8 mouse cellular contexts compared by ENCODE assay signal in genomic region chr1:172311921-172312767, GRCm38 (mm10). TPM values are rescaled to one million over a fixed set of nuclear protein-coding genes. Genes with fewer than 3 reads are reported as not detected.
DNase-seq lines count a peak whose midpoint lies in the region; ATAC-seq lines count a peak whose summit lies in the region.

No protein-coding gene starts in this region.

- peak; percentile 68 for ATAC-seq in forebrain, embryonic 15.5 days (replicated peaks)
- ATAC-seq in hematopoietic stem cell, adult 5-6 weeks (replicated peaks in 1 of 2; ENCODE audit: insufficient read depth in 1 of 2, low FRiP score in 2 of 2, low TSS enrichment in 1 of 2, low read depth in 1 of 2, poor library complexity in 2 of 2, severe bottlenecking in 2 of 2), result peak; percentile 51 to 54

- H3K9me3 ChIP-seq in forebrain, embryonic 15.5 days, result no peaks in the 10 kb centered on the region

- peak overlapping the region; percentile 78 for H3K9ac ChIP-seq in forebrain, embryonic 15.5 days (replicated peaks)

- H3K27me3 ChIP-seq in forebrain, embryonic 15.5 days, result no peaks in the 10 kb centered on the region

- H3K4me1 ChIP-seq in forebrain, embryonic 15.5 days, result peaks cover 64% of the 10 kb centered on the region

- peak overlapping the region; percentile 94 for H3K27ac ChIP-seq in forebrain, embryonic 15.5 days (replicated peaks)
- peak overlapping the region; percentile 95 for H3K27ac ChIP-seq in macrophage

- H3K4me3 ChIP-seq in forebrain, embryonic 15.5 days, result peak overlapping the region; percentile 66
- H3K4me3 ChIP-seq in macrophage (ENCODE audit: inconsistent target), result peak overlapping the region; percentile 77

- H3K4me2 ChIP-seq in forebrain, embryonic 15.5 days (replicated peaks), result peak overlapping the region; percentile 74

- no peaks in the 10 kb centered on the region for H3K36me3 ChIP-seq in forebrain, embryonic 15.5 days
- 0 out of 2 replicates have a peak, but pooled peaks cover 3% of the 10 kb centered on the region for H3K36me3 ChIP-seq in macrophage (ENCODE audit: inconsistent target)

- DNase-seq in NIH3T3 (ENCODE audit: low read depth), result peak; percentile 92
- DNase-seq in cerebellum, adult 18-20 months, result peak; percentile 90 to 93
- DNase-seq in layer of hippocampus, postnatal 14 days (ENCODE audit: low spot score in 2 of 2), result peak; percentile 74 to 76
- DNase-seq in retina, postnatal 7 days (ENCODE audit: low read depth, low spot score), result peak; percentile 69
- DNase-seq in urinary bladder, adult 2 months (ENCODE audit: low spot score), result peak; percentile 83

- peaks cover 42% of the 10 kb centered on the region for H3K79me2 ChIP-seq in macrophage (ENCODE audit: inconsistent target)

- under 1% methylated on average over 40 of the region's 55 CpGs for WGBS in forebrain, embryonic 15.5 days
- under 1% methylated on average over 44 of the region's 55 CpGs for WGBS in macrophage (ENCODE audit: missing documents)

RNA-seq across cellular contexts. Expression of gene Atp1a2, which starts 14.3 kb away (rescaled TPM):
- polyA plus RNA-seq in forebrain, embryonic 15.5 days (2015; fragmentation: Nextera tagmentation; extraction: Ambion mirVana), result 32.2 and 33.1 TPM in 2 replicates
- total RNA-seq in hematopoietic stem cell, adult 5-6 weeks (2017), result not detected in 2 replicates
- total RNA-seq in layer of hippocampus, postnatal 14 days (2021), result 100 to 1,000 TPM; 610 to 641 TPM
- under 1 TPM in 1 of 26 experiments, not detected in 25; 0.19 TPM for total RNA-seq in macrophage (2018; cell fraction: chromatin; rRNA removed)
- under 1 TPM in 1 of 26 experiments, not detected in 25; 0.04 TPM for total RNA-seq in macrophage (2018; cell fraction: cytosol; rRNA removed)
- not detected for total RNA-seq in macrophage (2018; cell fraction: nucleus; rRNA removed)
- polyA plus RNA-seq in macrophage (2018), result not detected in 3 replicates
- 44.1 and 57.0 TPM in 2 replicates for polyA plus RNA-seq in urinary bladder, adult 2 months (2012; rRNA removed)

RNA-seq across cellular contexts. Expression of gene Kcnj9, which starts 17.0 kb away (rescaled TPM):
- polyA plus RNA-seq in forebrain, embryonic 15.5 days (2015; fragmentation: Nextera tagmentation; extraction: Ambion mirVana), result 3.4 and 3.5 TPM in 2 replicates
- not detected in 2 replicates for total RNA-seq in hematopoietic stem cell, adult 5-6 weeks (2017)
- 10 to 100 TPM; 37.4 to 50.1 TPM for total RNA-seq in layer of hippocampus, postnatal 14 days (2021)
- total RNA-seq in macrophage (2018; cell fraction: chromatin; rRNA removed), result under 1 TPM in 5 of 26 experiments, not detected in 21; 0.17 to 0.40 (median 0.33) TPM
- total RNA-seq in macrophage (2018; cell fraction: cytosol; rRNA removed), result under 1 TPM in 1 of 26 experiments, not detected in 25; 0.03 TPM
- under 1 TPM in 6 of 26 experiments, not detected in 20; 0.24 to 0.59 (median 0.31) TPM for total RNA-seq in macrophage (2018; cell fraction: nucleus; rRNA removed)
- 0.06 to 0.33 TPM in 2 of 3 replicates, not detected in the other for polyA plus RNA-seq in macrophage (2018)
- polyA plus RNA-seq in urinary bladder, adult 2 months (2012; rRNA removed), result 0.04 and 0.23 TPM in 2 replicates

RNA-seq across cellular contexts. Expression of gene Kcnj10, which starts 28.9 kb away (rescaled TPM):
- 1.7 and 1.9 TPM in 2 replicates for polyA plus RNA-seq in forebrain, embryonic 15.5 days (2015; fragmentation: Nextera tagmentation; extraction: Ambion mirVana)
- total RNA-seq in hematopoietic stem cell, adult 5-6 weeks (2017), result 0.38 TPM in 1 of 2 replicates, not detected in the other
- 100 to 1,000 TPM; 101 to 106 TPM for total RNA-seq in layer of hippocampus, postnatal 14 days (2021)
- total RNA-seq in macrophage (2018; cell fraction: chromatin; rRNA removed), result under 1 TPM in 3 of 26 experiments, not detected in 23; 0.10 to 0.13 (median 0.12) TPM
- under 1 TPM; 0.08 to 0.67 (median 0.20) TPM for total RNA-seq in macrophage (2018; cell fraction: cytosol; rRNA removed)
- total RNA-seq in macrophage (2018; cell fraction: nucleus; rRNA removed), result under 1 TPM in 22 of 26 experiments, not detected in 4; 0.11 to 0.51 (median 0.24) TPM
- polyA plus RNA-seq in macrophage (2018), result 0.28 to 1.9 TPM (median 0.66 TPM) in 3 replicates
- polyA plus RNA-seq in urinary bladder, adult 2 months (2012; rRNA removed), result 0.39 and 0.52 TPM in 2 replicates

RNA-seq across cellular contexts. Expression of gene Igsf8, which starts 50.7 kb away (rescaled TPM):
- 137 and 162 TPM in 2 replicates for polyA plus RNA-seq in forebrain, embryonic 15.5 days (2015; fragmentation: Nextera tagmentation; extraction: Ambion mirVana)
- total RNA-seq in hematopoietic stem cell, adult 5-6 weeks (2017), result 21.8 and 25.9 TPM in 2 replicates
- 100 to 1,000 TPM; 185 to 195 TPM for total RNA-seq in layer of hippocampus, postnatal 14 days (2021)
- total RNA-seq in macrophage (2018; cell fraction: chromatin; rRNA removed), result 100 to 1,000 TPM in 2 of 26 experiments, 10 to 100 TPM in 23, 1 to 10 TPM in 1; 8.4 to 182 (median 25.7) TPM
- 10 to 100 TPM; 28.1 to 85.5 (median 42.4) TPM for total RNA-seq in macrophage (2018; cell fraction: cytosol; rRNA removed)
- total RNA-seq in macrophage (2018; cell fraction: nucleus; rRNA removed), result 100 to 1,000 TPM in 4 of 26 experiments, 10 to 100 TPM in 22; 50.8 to 110 (median 77.3) TPM
- 26.8 to 55.6 TPM (median 36.2 TPM) in 3 replicates for polyA plus RNA-seq in macrophage (2018)
- 54.7 and 60.0 TPM in 2 replicates for polyA plus RNA-seq in urinary bladder, adult 2 months (2012; rRNA removed)

RNA-seq across cellular contexts. Expression of gene Atp1a4, which starts 53.9 kb away (rescaled TPM):
- 0.09 and 0.10 TPM in 2 replicates for polyA plus RNA-seq in forebrain, embryonic 15.5 days (2015; fragmentation: Nextera tagmentation; extraction: Ambion mirVana)
- total RNA-seq in hematopoietic stem cell, adult 5-6 weeks (2017), result not detected in 2 replicates
- not detected for total RNA-seq in layer of hippocampus, postnatal 14 days (2021)
- not detected for total RNA-seq in macrophage (2018; cell fraction: chromatin; rRNA removed)
- under 1 TPM in 1 of 26 experiments, not detected in 25; 0.07 TPM for total RNA-seq in macrophage (2018; cell fraction: cytosol; rRNA removed)
- not detected for total RNA-seq in macrophage (2018; cell fraction: nucleus; rRNA removed)
- not detected in 3 replicates for polyA plus RNA-seq in macrophage (2018)
- not detected in 2 replicates for polyA plus RNA-seq in urinary bladder, adult 2 months (2012; rRNA removed)

Comparison
In these comparisons a context has a peak if more than half of its experiments do, and no peak if none do; other contexts are left out.
1. Peak in every context shown above with its lines: DNase-seq, ATAC-seq, H3K4me3 ChIP-seq and H3K27ac ChIP-seq.
2. RNA of gene Atp1a2, which starts 14.3 kb away (polyA plus RNA-seq): 44.1 to 57.0 TPM in urinary bladder, adult 2 months and 32.2 to 33.1 TPM in forebrain, embryonic 15.5 days; not detected in macrophage; every median in the first group is over 10 times any median in the second.